Mouse (Mus musculus) layer of hippocampus, adult 9-10 months (tissue): ENCODE data around the gene 4931429L15Rik.

Experiments
- DNase-seq: peaks from one replicate; pipeline ENCODE4 v3.0.0; 2022; ENCODE audit warnings: low spot score

4931429L15Rik gene

DNA sequence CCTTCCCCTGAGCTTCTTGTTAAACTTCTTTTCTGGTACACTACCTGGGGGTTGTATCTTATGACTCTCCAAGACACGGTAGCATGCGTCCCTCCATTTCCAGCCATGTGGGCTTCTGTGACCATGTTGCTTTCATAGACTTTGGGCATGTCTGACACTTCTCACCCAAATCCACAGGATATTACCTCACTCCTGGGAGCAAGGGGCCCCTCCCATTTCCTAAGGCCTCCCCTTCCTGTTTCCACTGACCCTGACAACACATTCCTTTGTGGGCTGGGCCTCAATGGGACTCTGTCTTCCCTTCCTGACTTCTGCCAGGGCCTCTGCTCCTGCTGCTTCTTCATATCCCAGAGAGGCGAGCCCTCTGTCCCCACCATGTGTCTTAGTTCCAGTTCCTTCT lies 62.2 kb downstream of the 4931429L15Rik start:
- no peak for DNase-seq

DNA sequence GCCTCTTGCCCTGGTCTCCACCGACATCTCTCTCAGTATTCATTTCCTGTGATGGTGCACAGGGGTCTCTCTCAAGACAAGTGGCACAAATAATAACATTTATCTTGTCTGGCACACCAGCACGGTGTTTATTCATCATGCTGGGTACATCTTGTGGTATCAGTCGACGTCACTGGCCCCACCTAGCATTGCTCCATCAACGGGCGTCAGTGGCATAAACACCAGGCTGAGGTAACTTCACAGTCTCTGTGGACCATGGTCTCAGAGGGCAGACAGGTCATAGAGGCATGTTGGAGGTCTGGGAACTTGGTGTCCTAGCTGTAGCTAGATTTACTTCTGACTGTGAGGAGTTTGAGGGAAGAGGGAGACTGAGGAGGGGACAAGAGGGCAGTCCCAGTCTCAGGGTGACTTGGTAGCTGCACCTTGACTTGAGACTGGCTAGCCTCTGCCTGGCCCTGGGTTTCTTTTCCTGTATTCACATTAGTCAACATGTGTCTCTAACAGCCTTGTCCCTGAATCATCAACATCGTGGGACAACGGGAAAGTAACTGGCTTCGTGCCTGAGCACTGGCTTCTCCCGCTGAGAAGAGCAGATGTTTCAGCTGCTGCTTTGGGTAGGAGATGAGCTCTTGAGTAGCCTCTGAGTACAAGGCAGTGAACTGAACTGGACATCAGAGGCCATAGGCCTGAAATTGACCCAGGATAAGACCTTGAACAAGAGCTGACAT lies 63.0 kb downstream of the 4931429L15Rik start:
- no peak for DNase-seq

DNA sequence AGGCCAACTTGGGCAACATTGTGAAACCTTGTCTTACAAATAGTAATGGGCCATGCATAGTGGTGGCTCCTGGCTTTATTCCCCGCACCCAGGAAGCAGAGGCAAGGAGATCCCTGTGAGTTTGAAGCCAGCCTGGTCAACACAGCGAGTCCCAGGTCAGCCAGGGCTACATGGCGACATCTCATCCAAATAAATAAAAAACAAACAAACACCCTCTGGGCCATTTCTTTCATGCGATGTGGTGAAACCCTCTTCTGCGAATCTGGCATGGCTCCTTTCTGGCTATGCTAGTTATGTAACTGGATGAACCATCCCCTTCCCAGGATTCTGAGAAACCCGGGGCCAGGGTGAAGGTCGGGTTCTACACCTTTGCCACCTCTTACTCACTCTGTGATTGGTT lies 63.6 kb downstream of the 4931429L15Rik start:
- no peak for DNase-seq
